Mouse (Mus musculus): ENCODE measurements around the gene Fbxl8. TPM values are rescaled to one million over a fixed set of nuclear protein-coding genes. Genes with fewer than 3 reads are reported as not detected.
"Not testable (repeated sequence)": the region's sequence is repeated elsewhere in the genome, so short reads cannot be mapped to it uniquely, and the experiment has no call there.

Fbxl8 gene
- total and polyA plus RNA-seq, 2 experiments from 2014 or later = 3.6 to 6.4 TPM

DNA sequence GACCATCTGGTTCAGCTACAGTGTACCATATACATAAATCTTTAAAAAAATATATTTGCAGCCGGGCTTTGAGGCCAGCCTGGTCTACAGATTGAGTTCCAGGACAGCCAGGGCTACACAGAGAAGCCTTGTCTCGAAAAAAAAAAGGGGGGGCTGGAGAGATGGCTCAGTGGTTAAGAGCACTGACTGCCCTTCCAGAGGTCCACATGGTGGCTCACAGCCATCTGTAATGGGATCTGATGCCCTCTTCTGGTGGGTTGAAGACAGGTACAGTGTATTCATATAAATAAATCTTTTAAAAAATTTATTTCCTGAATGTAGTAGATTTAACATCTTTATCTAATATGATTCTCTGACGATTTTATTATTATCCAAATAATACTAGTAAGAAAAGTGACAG lies 27.4 kb downstream of the Fbxl8 start:
- H3K4me2 ChIP-seq (ENCODE audit: low read depth, low read length); DNase-seq (ENCODE audit: low spot score); H3K27me3 ChIP-seq (ENCODE audit: control insufficient read depth, insufficient read depth, low read length); H3K9ac ChIP-seq (replicated peaks; ENCODE audit: low read depth, low read length); H3K9me3 ChIP-seq (replicated peaks; ENCODE audit: control insufficient read depth, low read length); H3K4me3 ChIP-seq (ENCODE audit: low read depth, low read length); H3K36me3 ChIP-seq (replicated peaks; ENCODE audit: control insufficient read depth, insufficient read depth, low read length); H3K27ac ChIP-seq (ENCODE audit: low read depth); ATAC-seq (ENCODE audit: insufficient read depth, low read depth): not testable (repeated sequence)
- peak; percentile 14; the same call in 1 of the 2 replicates for TF ChIP-seq CTCF (IDR thresholded peaks at IDR 0.05; ENCODE audit: low read depth)
- 46% methylated on average over 3 of the region's 3 CpGs for WGBS
- H3K4me1 ChIP-seq (ENCODE audit: control insufficient read depth, insufficient read depth) = peaks cover 21% of the 10 kb centered on the region

GRCm38 (mm10) chr8:105292471-105292870 lies 28.0 kb downstream of the Fbxl8 start:
- no peak for DNase-seq (ENCODE audit: low spot score)
- Histone ChIP-seq H3K9ac (replicated peaks; ENCODE audit: low read depth, low read length) (no peak overlapping the region), H3K4me1 (ENCODE audit: control insufficient read depth, insufficient read depth) (peaks cover 26% of the 10 kb centered on the region), H3K9me3 (replicated peaks; ENCODE audit: control insufficient read depth, low read length) (no peaks in the 10 kb centered on the region), H3K4me2 (ENCODE audit: low read depth, low read length) (no peak overlapping the region), H3K36me3 (replicated peaks; ENCODE audit: control insufficient read depth, insufficient read depth, low read length) (no peaks in the 10 kb centered on the region), H3K4me3 (ENCODE audit: low read depth, low read length) (no peak overlapping the region), H3K27me3 (ENCODE audit: control insufficient read depth, insufficient read depth, low read length) (0 out of 2 replicates have a peak, but pooled peaks cover 4% of the 10 kb centered on the region), H3K27ac (ENCODE audit: low read depth) (no peak overlapping the region)
- TF ChIP-seq EP300 (IDR thresholded peaks at IDR 0.05; ENCODE audit: low read depth) = no peak
- no peak for TF ChIP-seq CTCF (IDR thresholded peaks at IDR 0.05; ENCODE audit: low read depth)
- no peak for ATAC-seq (ENCODE audit: insufficient read depth, low read depth)
- WGBS = 68% methylated on average over 7 of the region's 7 CpGs

GRCm38 (mm10) chr8:105293405-105293804 lies 29.0 kb downstream of the Fbxl8 start:
- TF ChIP-seq CTCF (IDR thresholded peaks at IDR 0.05; ENCODE audit: low read depth) = no peak
- TF ChIP-seq EP300 (IDR thresholded peaks at IDR 0.05; ENCODE audit: low read depth) = no peak
- Histone ChIP-seq H3K9me3 (replicated peaks; ENCODE audit: control insufficient read depth, low read length) (no peaks in the 10 kb centered on the region), H3K4me1 (ENCODE audit: control insufficient read depth, insufficient read depth) (peaks cover 29% of the 10 kb centered on the region), H3K27ac (ENCODE audit: low read depth) (no peak overlapping the region), H3K4me3 (ENCODE audit: low read depth, low read length) (no peak overlapping the region), H3K27me3 (ENCODE audit: control insufficient read depth, insufficient read depth, low read length) (0 out of 2 replicates have a peak, but pooled peaks cover 4% of the 10 kb centered on the region), H3K4me2 (ENCODE audit: low read depth, low read length) (no peak overlapping the region), H3K36me3 (replicated peaks; ENCODE audit: control insufficient read depth, insufficient read depth, low read length) (no peaks in the 10 kb centered on the region), H3K9ac (replicated peaks; ENCODE audit: low read depth, low read length) (no peak overlapping the region)
- DNase-seq (ENCODE audit: low spot score) = no peak
- WGBS = 61% methylated on average over 19 of the region's 19 CpGs
- ATAC-seq (ENCODE audit: insufficient read depth, low read depth) = no peak

DNA sequence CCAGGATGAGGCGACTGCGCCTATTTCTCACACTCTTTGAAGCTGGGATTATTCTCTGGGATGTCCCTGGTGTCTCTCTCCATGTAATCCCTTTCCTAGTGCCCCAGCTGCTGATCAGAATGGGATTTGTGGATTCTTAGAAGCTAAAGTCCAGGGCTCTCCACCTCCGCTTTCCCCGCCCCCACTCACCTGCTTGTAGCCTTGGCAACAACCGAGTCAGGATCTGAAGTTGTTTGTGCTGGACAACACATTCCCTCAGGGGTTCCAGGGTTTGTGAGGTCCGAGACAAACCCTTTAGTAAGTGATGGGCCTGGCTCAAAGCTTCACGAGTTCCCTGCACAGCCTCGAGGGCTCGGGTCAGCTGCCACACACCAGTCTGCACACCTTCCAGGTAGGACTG lies 30.3 kb downstream of the Fbxl8 start:
- 0 out of 2 replicates have a peak, but pooled peaks cover 4% of the 10 kb centered on the region for H3K27me3 ChIP-seq (ENCODE audit: control insufficient read depth, insufficient read depth, low read length)
- H3K4me2 ChIP-seq (ENCODE audit: low read depth, low read length) = peak overlapping the region; percentile 53
- TF ChIP-seq EP300 (IDR thresholded peaks at IDR 0.05; ENCODE audit: low read depth) = no peak
- TF ChIP-seq CTCF (IDR thresholded peaks at IDR 0.05; ENCODE audit: low read depth) = no peak
- ATAC-seq (ENCODE audit: insufficient read depth, low read depth) = no peak
- H3K9ac ChIP-seq (replicated peaks; ENCODE audit: low read depth, low read length) = no peak overlapping the region
- peak overlapping the region; percentile 29 for H3K4me3 ChIP-seq (ENCODE audit: low read depth, low read length)
- H3K9me3 ChIP-seq (replicated peaks; ENCODE audit: control insufficient read depth, low read length) = no peaks in the 10 kb centered on the region
- WGBS = 57% methylated on average over 9 of the region's 9 CpGs
- H3K27ac ChIP-seq (ENCODE audit: low read depth) = 0 out of 2 replicates have a peak overlapping the region, but pooled peaks have one; percentile 72
- DNase-seq (ENCODE audit: low spot score) = no peak
- H3K36me3 ChIP-seq (replicated peaks; ENCODE audit: control insufficient read depth, insufficient read depth, low read length) = peaks cover 7% of the 10 kb centered on the region
- H3K4me1 ChIP-seq (ENCODE audit: control insufficient read depth, insufficient read depth) = peaks cover 31% of the 10 kb centered on the region

GRCm38 (mm10) chr8:105295256-105295655 lies 30.8 kb downstream of the Fbxl8 start:
- Histone ChIP-seq H3K4me1 (ENCODE audit: control insufficient read depth, insufficient read depth) (peaks cover 26% of the 10 kb centered on the region), H3K4me2 (ENCODE audit: low read depth, low read length) (peak overlapping the region; percentile 53), H3K9me3 (replicated peaks; ENCODE audit: control insufficient read depth, low read length) (no peaks in the 10 kb centered on the region), H3K27me3 (ENCODE audit: control insufficient read depth, insufficient read depth, low read length) (0 out of 2 replicates have a peak, but pooled peaks cover 4% of the 10 kb centered on the region), H3K27ac (ENCODE audit: low read depth) (peak overlapping the region; percentile 72), H3K4me3 (ENCODE audit: low read depth, low read length) (peak overlapping the region; percentile 29), H3K36me3 (replicated peaks; ENCODE audit: control insufficient read depth, insufficient read depth, low read length) (peaks cover 12% of the 10 kb centered on the region), H3K9ac (replicated peaks; ENCODE audit: low read depth, low read length) (peak overlapping the region; percentile 36; the same call in 1 of the 2 replicates)
- 56% methylated on average over 11 of the region's 11 CpGs for WGBS
- no peak for ATAC-seq (ENCODE audit: insufficient read depth, low read depth)
- DNase-seq (ENCODE audit: low spot score) = no peak
- TF ChIP-seq EP300 (IDR thresholded peaks at IDR 0.05; ENCODE audit: low read depth) = no peak
- TF ChIP-seq CTCF (IDR thresholded peaks at IDR 0.05; ENCODE audit: low read depth) = no peak
